Mouse (Mus musculus) layer of hippocampus, adult 8-10 months (tissue): Measurements from ENCODE around the gene Ncam1. TPM values are rescaled to one million over a fixed set of nuclear protein-coding genes. Genes with fewer than 3 reads are reported as not detected.

ENCODE experiments used
- DNase-seq, 2 experiments: peaks; one replicate each; pipeline ENCODE4 v3.0.0; 2022; ENCODE audit warnings: low spot score in 2 of 2
- total RNA-seq, 4 experiments: library from RNA; stranded (reverse); gene quantifications; 2 replicates each; pipeline ENCODE4 v1.2.4; 2022

The Ncam1 gene
- total RNA-seq, 4 experiments from 2014 or later, result 308 to 320 (median 317) TPM

GRCm38 (mm10) chr9:49679270-49679669 is 119.5 kb downstream of the Ncam1 start:
- no peak for DNase-seq

DNA sequence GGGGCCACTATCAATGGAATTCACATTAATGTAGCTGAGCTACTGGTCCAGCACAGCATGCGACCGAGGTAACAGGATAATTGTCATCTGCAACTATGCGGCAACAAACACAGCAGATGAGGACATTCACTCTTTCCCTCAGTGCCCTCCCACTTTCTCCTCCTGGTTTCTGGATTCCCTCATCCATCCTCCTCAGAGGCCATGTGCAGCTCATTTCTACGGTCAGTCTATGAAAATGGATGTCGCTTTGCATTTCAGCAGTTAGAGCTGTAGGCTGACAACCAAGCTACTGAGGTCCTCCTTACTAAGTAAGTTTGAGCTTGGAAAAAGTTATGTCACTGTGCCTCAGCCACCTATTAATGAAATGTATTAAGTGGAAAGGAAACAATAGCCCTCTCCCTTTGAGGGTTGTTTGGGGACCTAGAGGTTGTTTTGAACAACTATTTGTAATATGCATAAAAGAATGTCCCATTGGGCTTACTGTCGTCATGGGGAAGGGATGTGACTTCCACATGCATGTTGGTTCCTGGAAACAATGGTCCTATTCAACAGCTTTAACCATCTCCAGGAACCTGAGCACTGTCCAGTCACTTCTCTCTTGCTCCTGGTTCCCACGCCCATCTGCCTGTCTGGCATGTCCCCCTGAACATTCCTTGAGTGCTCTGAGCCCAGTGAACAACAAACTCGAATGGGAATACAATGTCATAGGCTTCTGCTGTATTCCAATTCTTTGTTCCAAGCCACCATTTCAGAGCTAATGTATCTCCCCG is 122.8 kb downstream of the Ncam1 start:
- no peak for DNase-seq

- DNase-seq, result no peak
Measured at GRCm38 (mm10) chr9:49672646-49673199, 126.0 kb downstream of the Ncam1 start.

- no peak for DNase-seq
Measured at GRCm38 (mm10) chr9:49667066-49667465, 131.7 kb downstream of the Ncam1 start.

GRCm38 (mm10) chr9:49665361-49665760 is 133.4 kb downstream of the Ncam1 start:
- DNase-seq, result no peak

DNA sequence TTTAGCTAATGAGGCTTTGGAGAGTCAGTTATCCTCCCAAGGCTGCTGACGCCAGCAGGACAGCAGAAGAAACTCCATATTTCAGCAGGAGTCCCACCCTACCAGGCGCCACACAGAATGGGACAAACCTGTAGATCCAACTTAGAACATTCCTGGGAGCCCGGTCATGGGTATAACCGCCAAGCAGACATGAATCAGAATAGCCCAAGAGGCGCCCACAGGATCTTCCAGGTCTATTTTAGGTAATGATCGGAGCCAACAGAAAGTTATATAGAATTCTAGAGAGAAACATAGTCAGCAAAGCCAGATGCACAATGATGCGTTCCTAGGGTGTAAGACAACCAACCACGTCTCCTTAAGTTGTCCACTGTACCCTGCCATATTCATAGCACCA is 134.8 kb downstream of the Ncam1 start:
- no peak for DNase-seq

DNA sequence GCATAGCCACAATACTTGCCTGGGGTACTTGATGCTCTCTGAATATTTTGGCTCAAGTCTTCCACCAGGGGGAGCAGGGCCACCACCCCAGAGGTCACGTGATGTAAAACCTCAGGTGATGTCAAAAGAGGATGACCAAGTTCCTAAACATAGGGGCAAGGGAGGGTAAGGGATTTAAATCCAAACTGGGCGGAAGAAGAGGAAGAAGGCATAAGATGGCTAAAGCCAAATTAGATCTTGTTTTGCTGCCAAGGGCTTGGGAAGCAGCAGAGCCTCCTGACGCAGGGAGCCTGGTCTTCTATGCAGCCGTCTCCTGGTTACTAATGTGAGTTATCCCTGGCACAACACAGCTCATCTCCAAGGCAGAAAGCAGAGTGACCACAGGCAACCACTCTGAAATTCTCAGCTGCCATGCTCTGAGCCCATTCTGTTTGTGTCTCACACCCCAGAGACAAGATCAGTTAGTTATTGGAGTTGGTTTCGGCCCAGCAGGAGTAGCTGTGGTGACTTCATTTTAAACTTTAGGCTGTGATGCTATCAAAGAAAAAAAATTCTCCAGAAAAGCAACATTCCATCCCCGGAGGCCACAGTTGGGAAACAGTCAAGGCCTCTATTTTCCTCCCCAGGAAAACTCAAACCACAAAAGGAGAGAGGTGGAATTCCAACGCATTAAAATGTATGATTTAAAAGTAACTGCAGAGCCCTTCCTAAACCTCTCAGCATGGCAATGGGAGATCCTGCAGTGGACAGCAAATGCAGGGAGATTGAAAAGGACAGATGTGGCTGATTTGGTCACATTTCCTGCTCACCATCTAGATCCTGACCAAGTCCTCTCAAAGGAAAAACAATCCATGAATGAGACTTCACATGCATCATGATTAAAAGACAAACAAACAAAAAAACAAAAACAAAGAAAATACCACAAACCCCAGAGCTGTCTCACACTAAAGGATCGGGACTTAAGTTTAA is 135.5 kb downstream of the Ncam1 start:
- DNase-seq, result no peak

DNA sequence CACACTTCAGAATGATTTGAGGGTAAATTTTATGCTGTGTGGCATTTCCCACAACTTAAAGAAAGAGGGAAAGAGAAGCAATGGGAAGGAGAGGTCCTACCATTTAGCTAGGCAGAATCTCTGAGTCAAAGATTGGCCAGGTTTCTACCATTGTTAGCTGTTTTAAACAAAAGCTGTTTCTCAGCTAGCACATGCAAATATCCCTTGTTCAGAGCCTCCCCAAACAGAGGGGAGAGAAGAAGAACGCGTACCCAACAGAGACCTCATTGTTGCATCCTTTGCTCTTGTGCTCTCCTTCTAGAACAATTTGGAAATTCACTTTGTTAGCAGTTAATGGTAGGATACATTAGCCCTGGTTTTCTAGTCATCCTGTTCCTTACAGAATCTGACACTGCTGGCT is 137.2 kb downstream of the Ncam1 start:
- DNase-seq, result no peak

- DNase-seq, result peak; percentile 75 to 81
Measured at GRCm38 (mm10) chr9:49658381-49658856, 140.3 kb downstream of the Ncam1 start.

DNA sequence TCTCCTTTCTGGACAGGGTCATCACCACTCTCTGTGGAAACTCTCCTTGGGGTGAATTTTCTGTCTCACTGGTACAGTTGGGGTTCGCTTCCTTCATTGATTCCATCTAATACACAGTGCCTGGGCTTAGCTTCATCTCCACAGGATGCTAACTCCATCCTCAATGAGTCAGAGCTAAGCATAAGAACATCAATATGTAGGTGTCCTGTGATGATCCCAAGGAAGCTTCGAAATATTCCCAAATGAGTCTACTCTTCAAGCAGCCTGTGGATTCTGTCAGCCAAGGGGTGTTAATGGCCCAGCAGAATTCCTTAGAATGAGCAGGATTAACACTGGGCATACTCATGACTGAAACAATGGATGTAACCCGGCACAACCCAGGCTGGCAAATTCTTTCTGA is 144.3 kb downstream of the Ncam1 start:
- no peak for DNase-seq

GRCm38 (mm10) chr9:49653478-49654245 is 145.1 kb downstream of the Ncam1 start:
- no peak for DNase-seq

DNA sequence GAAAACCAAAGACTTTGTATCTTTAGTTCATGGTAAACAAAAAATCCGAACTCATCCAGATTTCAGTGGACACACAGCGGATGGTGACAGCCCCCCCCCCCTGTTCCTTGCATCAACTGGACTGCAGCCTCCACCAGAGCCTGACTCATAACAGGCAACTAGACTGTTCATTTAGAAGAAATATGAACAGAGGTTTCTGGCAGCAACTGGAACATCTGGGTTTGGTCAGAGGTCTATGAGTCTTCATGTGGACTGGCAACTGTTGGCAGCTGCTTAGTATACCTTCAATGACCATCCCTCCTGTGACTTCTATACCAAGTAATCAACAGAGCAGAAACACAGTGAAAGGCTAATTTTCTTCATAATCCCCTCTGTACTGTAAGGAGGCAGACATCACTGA is 154.4 kb downstream of the Ncam1 start:
- no peak for DNase-seq

DNA sequence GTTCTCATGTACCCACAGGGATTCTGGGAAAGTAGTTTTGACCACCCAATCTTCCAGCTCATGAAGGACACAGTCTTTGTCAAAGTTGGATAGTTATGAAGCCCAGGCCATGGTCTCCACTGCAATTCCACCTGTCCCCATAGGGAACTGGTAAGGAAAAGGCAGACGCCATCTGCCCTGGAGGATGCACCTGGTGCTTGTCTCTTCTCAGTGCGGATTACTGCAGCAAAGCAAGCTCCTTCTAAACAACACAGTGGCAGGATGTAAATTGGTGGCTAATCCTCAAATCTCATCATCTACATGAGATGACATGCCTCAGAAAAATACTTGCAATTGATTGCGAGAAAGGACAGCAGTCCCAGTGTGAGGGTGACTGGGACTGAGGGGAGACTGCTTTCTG is 158.0 kb downstream of the Ncam1 start:
- no peak for DNase-seq

DNA sequence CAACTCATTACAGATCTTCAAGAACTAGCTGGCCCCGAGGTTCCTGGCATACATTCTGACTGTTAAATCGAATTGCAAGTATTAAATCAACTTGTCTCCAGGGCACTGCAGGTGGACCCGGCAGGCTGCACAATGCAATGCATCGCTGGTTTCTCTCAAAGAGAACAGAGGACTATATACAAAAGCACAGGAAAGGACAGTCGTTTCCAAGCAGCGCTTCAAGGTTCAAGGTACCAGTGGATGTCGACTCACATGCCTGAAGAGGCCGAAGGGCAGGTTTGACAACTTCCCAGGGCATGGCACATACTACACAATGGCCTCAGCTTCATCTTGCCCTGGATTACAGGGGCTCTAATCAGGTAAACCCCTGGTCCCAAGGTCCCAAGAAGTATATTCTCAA is 158.6 kb downstream of the Ncam1 start:
- DNase-seq, result no peak

GRCm38 (mm10) chr9:49637955-49638354 is 160.8 kb downstream of the Ncam1 start:
- DNase-seq, result no peak

DNA sequence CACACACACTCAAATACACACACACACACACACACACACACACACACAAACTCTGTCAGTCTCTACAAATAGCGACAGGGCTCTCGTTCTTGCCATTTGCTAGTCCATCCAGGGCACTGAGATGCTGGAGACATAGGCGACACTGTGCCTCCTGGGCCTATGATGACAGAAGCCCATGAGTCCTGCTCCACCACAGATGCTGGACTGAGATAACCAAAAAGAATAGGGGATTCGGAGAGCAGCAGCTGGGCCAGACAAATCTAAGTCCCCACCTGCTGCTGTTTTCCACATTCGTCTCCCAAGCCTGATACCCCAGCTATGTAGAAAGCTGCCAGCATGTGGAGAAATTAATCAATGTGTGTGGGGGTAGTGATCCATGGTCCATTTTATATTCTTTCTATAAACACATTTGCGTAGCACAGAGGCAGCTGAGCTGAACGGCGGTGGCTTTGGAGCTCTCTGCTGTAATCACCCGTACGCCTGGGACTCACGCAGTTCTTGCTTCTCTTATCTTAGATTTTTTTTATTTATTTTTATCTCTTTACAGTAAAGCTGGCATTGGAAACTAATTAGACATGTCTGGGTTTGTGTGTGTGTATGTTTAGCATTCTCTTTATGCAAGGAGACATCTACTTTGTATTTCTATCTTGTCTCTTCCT is 162.9 kb downstream of the Ncam1 start:
- no peak for DNase-seq

DNA sequence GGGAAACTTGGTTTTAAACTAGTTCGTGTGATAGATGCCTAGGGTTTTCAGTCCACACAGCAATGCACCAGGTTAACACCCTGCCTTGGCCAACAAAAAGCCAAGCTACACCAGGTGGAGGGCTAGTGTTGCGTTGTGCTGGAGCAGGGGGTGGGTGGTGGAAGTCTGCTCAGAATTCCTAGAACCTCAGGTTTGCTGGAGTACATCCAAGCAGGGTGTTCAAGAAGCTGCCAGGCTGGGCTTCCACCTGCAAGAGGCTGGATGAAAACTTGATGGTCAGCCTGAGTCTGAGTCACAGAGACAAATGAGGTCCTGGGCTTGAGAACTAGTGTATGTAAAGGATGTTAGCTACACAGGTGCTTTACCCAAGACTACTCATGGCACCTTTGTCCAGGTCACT is 166.1 kb downstream of the Ncam1 start:
- no peak for DNase-seq

- DNase-seq, result no peak
Measured at GRCm38 (mm10) chr9:49630336-49630735, 168.4 kb downstream of the Ncam1 start.

- no peak for DNase-seq
Measured at GRCm38 (mm10) chr9:49624910-49625309, 173.8 kb downstream of the Ncam1 start.

DNA sequence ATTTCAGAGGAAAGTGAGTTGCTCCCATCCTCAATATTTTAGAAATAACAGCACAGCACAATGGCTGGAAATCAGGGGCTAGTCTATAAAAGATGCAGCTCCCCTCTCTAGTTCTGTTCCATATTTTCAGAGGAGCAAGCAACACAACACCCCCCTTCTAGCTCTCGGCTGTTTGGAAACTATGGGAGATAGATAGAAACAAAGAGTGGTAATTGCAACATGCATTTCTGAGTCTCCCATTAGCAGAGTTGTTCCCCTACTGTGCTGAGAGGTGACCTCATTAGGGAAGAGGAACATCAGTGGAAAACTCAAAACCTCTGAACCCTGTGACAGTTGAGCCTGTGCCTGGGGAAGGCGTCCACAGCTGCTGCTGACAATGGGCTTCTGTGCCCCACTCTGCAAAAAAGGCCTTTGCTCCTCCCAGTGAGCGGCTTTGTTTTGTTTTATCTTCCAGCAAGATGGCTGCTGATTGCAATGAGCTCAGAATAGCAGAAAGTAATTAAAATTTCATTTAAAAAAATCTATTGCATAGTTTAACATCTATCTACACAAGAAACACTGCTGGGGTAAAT is 174.7 kb downstream of the Ncam1 start:
- peak; percentile 44 to 66 for DNase-seq
